Mouse (Mus musculus): Measurements from ENCODE around the gene Dpm3. TPM values are rescaled to one million over a fixed set of nuclear protein-coding genes. Genes with fewer than 3 reads are reported as not detected.

Dpm3 gene
- total and polyA plus RNA-seq, 3 experiments: 237 to 271 TPM; not detected in 1

DNA sequence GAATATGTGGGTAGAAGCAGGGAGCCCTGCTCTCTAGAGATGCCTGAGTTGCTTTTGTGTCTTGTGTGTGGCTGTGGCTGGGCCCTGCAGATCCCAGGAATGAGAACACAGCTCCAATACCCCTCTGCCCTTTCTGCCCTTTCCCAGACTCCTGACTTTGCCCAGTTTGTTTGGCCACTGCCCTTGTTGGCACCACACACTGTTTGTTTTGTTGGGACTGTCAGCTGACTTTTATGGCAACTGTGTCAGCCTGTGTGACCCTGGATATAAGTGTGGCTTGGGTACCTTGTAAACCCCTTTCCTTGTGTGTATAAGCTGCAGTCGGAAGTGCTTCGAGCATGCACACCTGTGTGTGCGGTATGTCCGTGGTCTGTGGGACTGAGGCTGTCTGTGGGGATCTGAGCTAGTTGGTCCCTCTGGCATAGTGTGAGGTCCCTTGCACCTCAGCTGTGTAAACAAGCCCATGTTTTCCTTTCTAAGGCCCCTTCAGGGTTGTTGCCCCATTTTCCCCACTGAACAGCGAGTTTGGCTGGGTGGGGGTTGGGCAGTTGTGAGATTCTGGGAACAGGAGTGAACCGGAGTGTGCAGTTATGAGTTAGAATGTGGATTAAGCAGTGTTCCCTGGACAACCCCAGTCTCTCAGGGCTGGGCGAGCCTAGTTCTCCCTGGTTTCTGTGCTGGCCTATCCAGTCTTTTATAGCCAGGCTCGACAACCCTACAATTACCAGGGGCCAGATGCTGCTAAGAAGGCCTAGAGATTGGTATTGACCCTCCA, 46.6 kb downstream of the Dpm3 start:
- Histone ChIP-seq H3K79me2 (ENCODE audit: control insufficient read depth, insufficient read depth, low read length, poor library complexity) (no peaks in the 10 kb centered on the region), H3K27ac (ENCODE audit: control insufficient read depth, low read depth, low read length) (no peak overlapping the region), H3K4me1 (ENCODE audit: control insufficient read depth in 1 of 2, insufficient read depth in 2 of 2, low read length in 2 of 2) (no peaks in the 10 kb centered on the region), H3K27me3 (ENCODE audit: control insufficient read depth in 1 of 2, insufficient read depth in 2 of 2, low read length in 2 of 2) (peaks cover 1 to 18% of the 10 kb centered on the region in 2 experiments; a peak in 3 of 4 replicates), H3K9me3 (replicated peaks; ENCODE audit: insufficient read depth, low read length) (no peaks in the 10 kb centered on the region), H3K9ac (ENCODE audit: control insufficient read depth, low read depth, low read length, poor library complexity, severe bottlenecking) (no peak overlapping the region), H3K4me3 (ENCODE audit: control insufficient read depth in 1 of 2, insufficient read depth in 1 of 2, low read depth in 2 of 2, low read length in 2 of 2) (no peak overlapping the region), H3K36me3 (ENCODE audit: control insufficient read depth in 1 of 2, insufficient read depth in 2 of 2, low read length in 2 of 2) (no peaks in the 10 kb centered on the region)
- no peak for TF ChIP-seq USF1 (IDR thresholded peaks at IDR 0.05; ENCODE audit: low read depth, low read length)
- TF ChIP-seq KAT2A (conservative IDR thresholded peaks at IDR 0.05; ENCODE audit: low read depth, low read length): no peak
- TF ChIP-seq POLR2AphosphoS2 (IDR thresholded peaks at IDR 0.05; ENCODE audit: low read length): no peak
- TF ChIP-seq MXI1 (IDR thresholded peaks at IDR 0.05; ENCODE audit: low read depth, low read length): no peak
- no peak for TF ChIP-seq ETS1 (IDR thresholded peaks at IDR 0.05; ENCODE audit: low read depth, low read length)
- TF ChIP-seq NRF1 (IDR thresholded peaks at IDR 0.05; ENCODE audit: insufficient read depth, low read depth, low read length, poor library complexity, severe bottlenecking): no peak
- no peak for TF ChIP-seq CHD2 (IDR thresholded peaks at IDR 0.05; ENCODE audit: low read length)
- no peak for TF ChIP-seq GABPA (IDR thresholded peaks at IDR 0.05; ENCODE audit: low read depth, low read length)
- TF ChIP-seq CHD1 (IDR thresholded peaks at IDR 0.05; ENCODE audit: low read depth, low read length): no peak
- TF ChIP-seq TBP (IDR thresholded peaks at IDR 0.05; ENCODE audit: low read depth, low read length): no peak
- TF ChIP-seq MYC (IDR thresholded peaks at IDR 0.05; ENCODE audit: low read depth, low read length): no peak
- no peak for TF ChIP-seq HCFC1 (IDR thresholded peaks at IDR 0.05; ENCODE audit: low read depth, low read length)
- no peak for TF ChIP-seq TCF12 (IDR thresholded peaks at IDR 0.05; ENCODE audit: low read depth, low read length)
- no peak for TF ChIP-seq ZMIZ1 (IDR thresholded peaks at IDR 0.05; ENCODE audit: low read depth, low read length)
- no peak for TF ChIP-seq ZKSCAN1 (IDR thresholded peaks at IDR 0.05; ENCODE audit: low read depth, low read length)
- TF ChIP-seq POLR2AphosphoS5 (IDR thresholded peaks at IDR 0.05; ENCODE audit: borderline replicate concordance, low read depth, low read length): no peak
- TF ChIP-seq SMC3 (IDR thresholded peaks at IDR 0.05; ENCODE audit: low read depth, low read length): no peak
- no peak for TF ChIP-seq GATA1 (IDR thresholded peaks at IDR 0.05; ENCODE audit: low read depth, low read length)
- no peak for TF ChIP-seq EP300 (IDR thresholded peaks at IDR 0.05; ENCODE audit: low read depth in 1 of 2, low read length in 2 of 2)
- no peak for DNase-seq (ENCODE audit: low read depth, low spot score)

DNA sequence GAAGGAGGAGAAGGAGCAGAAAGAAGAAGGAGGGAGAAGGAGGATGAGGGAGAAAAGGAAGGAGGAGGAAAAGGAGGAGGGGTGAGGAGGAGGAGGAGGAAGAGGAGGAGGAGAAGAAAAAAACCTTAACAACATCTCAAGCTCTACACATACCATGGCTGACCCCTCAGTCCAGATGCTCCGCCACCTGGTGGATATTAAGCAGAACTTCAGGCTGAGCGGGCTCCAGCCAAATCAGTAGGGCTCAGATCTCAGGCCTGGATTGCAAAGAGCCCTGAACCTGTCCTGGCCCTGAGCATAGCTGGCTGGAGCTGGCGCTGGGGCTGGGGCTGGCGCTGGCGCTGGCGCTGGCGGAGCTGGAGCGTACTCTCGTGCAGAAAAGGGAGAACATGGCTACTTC, 48.9 kb downstream of the Dpm3 start:
- peaks cover 5 to 33% of the 10 kb centered on the region in 2 experiments for H3K27me3 ChIP-seq (ENCODE audit: control insufficient read depth in 1 of 2, insufficient read depth in 2 of 2, low read length in 2 of 2)
- H3K4me3 ChIP-seq (ENCODE audit: control insufficient read depth in 1 of 2, insufficient read depth in 1 of 2, low read depth in 2 of 2, low read length in 2 of 2): no peak overlapping the region
- H3K79me2 ChIP-seq (ENCODE audit: control insufficient read depth, insufficient read depth, low read length, poor library complexity): no peaks in the 10 kb centered on the region
- H3K27ac ChIP-seq (ENCODE audit: control insufficient read depth, low read depth, low read length): no peak overlapping the region
- DNase-seq (ENCODE audit: low read depth, low spot score): peak; percentile 84
- no peaks in the 10 kb centered on the region for H3K9me3 ChIP-seq (replicated peaks; ENCODE audit: insufficient read depth, low read length)
- no peak overlapping the region for H3K9ac ChIP-seq (ENCODE audit: control insufficient read depth, low read depth, low read length, poor library complexity, severe bottlenecking)
- H3K36me3 ChIP-seq (ENCODE audit: control insufficient read depth in 1 of 2, insufficient read depth in 2 of 2, low read length in 2 of 2): no peaks in the 10 kb centered on the region
- H3K4me1 ChIP-seq (ENCODE audit: control insufficient read depth in 1 of 2, insufficient read depth in 2 of 2, low read length in 2 of 2): no peaks in the 10 kb centered on the region
- no peak for TF ChIP-seq EP300 (IDR thresholded peaks at IDR 0.05; ENCODE audit: low read depth in 1 of 2, low read length in 2 of 2)
- no peak for TF ChIP-seq UBTF (IDR thresholded peaks at IDR 0.05; ENCODE audit: borderline replicate concordance, insufficient read depth, low read depth, low read length)
- no peak for TF ChIP-seq NRF1 (IDR thresholded peaks at IDR 0.05; ENCODE audit: insufficient read depth, low read depth, low read length, poor library complexity, severe bottlenecking)
- TF ChIP-seq MXI1 (IDR thresholded peaks at IDR 0.05; ENCODE audit: low read depth, low read length): no peak
- TF ChIP-seq CHD1 (IDR thresholded peaks at IDR 0.05; ENCODE audit: low read depth, low read length): no peak
- no peak for TF ChIP-seq TAL1 (IDR thresholded peaks at IDR 0.05; ENCODE audit: low read length)
- TF ChIP-seq MEF2A (IDR thresholded peaks at IDR 0.05; ENCODE audit: extremely low read depth, insufficient replicate concordance, low read depth, low read length, poor library complexity, severe bottlenecking): no peak
- no peak for TF ChIP-seq MYC (IDR thresholded peaks at IDR 0.05; ENCODE audit: low read depth, low read length)
- no peak for TF ChIP-seq USF1 (IDR thresholded peaks at IDR 0.05; ENCODE audit: low read depth, low read length)
- TF ChIP-seq USF2 (IDR thresholded peaks at IDR 0.05; ENCODE audit: borderline replicate concordance in 1 of 2, insufficient read depth in 1 of 2, low read depth in 1 of 2, low read length in 2 of 2): no peak
- no peak for TF ChIP-seq ELF1 (IDR thresholded peaks at IDR 0.05; ENCODE audit: low read depth, low read length)
- TF ChIP-seq GATA1 (IDR thresholded peaks at IDR 0.05; ENCODE audit: low read depth, low read length): no peak
- peak; percentile 74 for TF ChIP-seq ZC3H11A (IDR thresholded peaks at IDR 0.05; ENCODE audit: low read depth, low read length)
- peak; percentile 29; the same call in 1 of the 2 replicates for TF ChIP-seq TCF12 (IDR thresholded peaks at IDR 0.05; ENCODE audit: low read depth, low read length)
- no peak for TF ChIP-seq POLR2AphosphoS2 (IDR thresholded peaks at IDR 0.05; ENCODE audit: low read length)
- peak; percentile 89 to 93 (median 92) for TF ChIP-seq CTCF (IDR thresholded peaks at IDR 0.05 in 2 of 3, conservative IDR thresholded peaks at IDR 0.05 in 1 of 3; ENCODE audit: control insufficient read depth in 1 of 3, insufficient read depth in 1 of 3, low read depth in 2 of 3, low read length in 3 of 3, poor library complexity in 1 of 3, severe bottlenecking in 1 of 3)
- no peak for TF ChIP-seq GABPA (IDR thresholded peaks at IDR 0.05; ENCODE audit: low read depth, low read length)
- TF ChIP-seq TBP (IDR thresholded peaks at IDR 0.05; ENCODE audit: low read depth, low read length): 0 out of 2 replicates have a peak, but pooled peaks have one; percentile 30
- no peak for TF ChIP-seq E2F4 (IDR thresholded peaks at IDR 0.05; ENCODE audit: borderline replicate concordance, low read depth, low read length)

All from MEL (cell line).